Mouse (Mus musculus): ENCODE measurements around the gene Teddm3. TPM values are rescaled to one million over a fixed set of nuclear protein-coding genes. Genes with fewer than 3 reads are reported as not detected.

Teddm3 gene
- polyA plus RNA-seq, 1 experiment from 2014 or later: not detected

DNA sequence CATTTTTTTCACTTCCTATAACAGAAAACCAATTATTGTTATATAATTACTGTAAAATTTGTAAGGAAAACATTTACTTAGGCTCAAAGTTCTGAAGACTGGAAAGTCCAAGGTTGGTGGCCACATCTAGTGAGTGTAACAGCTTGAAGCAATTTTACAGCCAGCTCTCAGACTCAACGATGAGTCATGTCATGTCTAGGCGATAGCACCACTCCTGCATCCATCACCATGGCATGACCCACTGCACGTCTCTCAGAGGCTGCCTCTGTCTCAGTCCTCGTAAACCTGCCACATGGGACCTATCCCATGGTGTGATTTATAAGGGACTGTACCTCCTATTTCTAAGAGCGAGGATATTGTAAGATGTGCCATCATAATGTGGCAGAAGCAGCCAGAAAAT, 37.7 kb downstream of the Teddm3 start:
- Histone ChIP-seq H3K9me3 (replicated peaks; ENCODE audit: control insufficient read depth, low read length, poor library complexity, severe bottlenecking) (no peaks in the 10 kb centered on the region), H3K4me2 (ENCODE audit: low read length) (no peak overlapping the region), H3K27me3 (ENCODE audit: control insufficient read depth, insufficient read depth, low read depth, low read length) (no peaks in the 10 kb centered on the region), H3K9ac (ENCODE audit: low read depth, low read length) (no peak overlapping the region), H3K4me3 (ENCODE audit: low read depth, low read length) (no peak overlapping the region), H3K36me3 (ENCODE audit: control insufficient read depth, insufficient read depth, low read length) (no peaks in the 10 kb centered on the region), H3K27ac (ENCODE audit: low read length) (no peak overlapping the region), H3K4me1 (ENCODE audit: control insufficient read depth, insufficient read depth, low read length) (no peaks in the 10 kb centered on the region)
- 92% methylated on average over 5 of the region's 5 CpGs for WGBS
- ATAC-seq: no peak

DNA sequence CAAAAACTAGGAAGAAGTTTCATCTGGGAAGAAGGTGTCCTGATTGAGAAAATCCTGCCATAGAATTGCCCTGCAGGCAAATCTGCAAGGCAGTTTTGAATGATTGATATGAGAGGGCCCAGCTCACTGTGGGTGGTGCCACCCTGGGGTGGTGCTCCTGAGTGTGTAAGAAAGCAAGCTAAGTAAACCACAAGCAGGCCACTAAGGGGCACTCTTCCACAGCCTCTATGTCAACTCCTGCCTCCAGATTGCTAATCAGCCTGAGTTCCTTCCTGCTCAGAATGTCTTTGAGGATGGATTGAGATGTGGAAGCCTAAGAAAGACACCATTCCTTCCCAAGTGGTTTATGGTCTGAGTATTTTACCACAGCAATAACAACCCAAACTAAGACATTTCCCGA, 44.3 kb downstream of the Teddm3 start:
- Histone ChIP-seq H3K27ac (ENCODE audit: low read length) (no peak overlapping the region), H3K4me3 (ENCODE audit: low read depth, low read length) (no peak overlapping the region), H3K4me2 (ENCODE audit: low read length) (no peak overlapping the region), H3K9ac (ENCODE audit: low read depth, low read length) (no peak overlapping the region), H3K36me3 (ENCODE audit: control insufficient read depth, insufficient read depth, low read length) (no peaks in the 10 kb centered on the region), H3K9me3 (replicated peaks; ENCODE audit: control insufficient read depth, low read length, poor library complexity, severe bottlenecking) (no peaks in the 10 kb centered on the region), H3K27me3 (ENCODE audit: control insufficient read depth, insufficient read depth, low read depth, low read length) (no peaks in the 10 kb centered on the region), H3K4me1 (ENCODE audit: control insufficient read depth, insufficient read depth, low read length) (no peaks in the 10 kb centered on the region)
- WGBS: 85% methylated on average over 1 of the region's 1 CpGs
- ATAC-seq: no peak

Other genes with a start within 250 kb of the Teddm3 start
- gene Ephb3, start 50.8 kb upstream of the Teddm3 start, polyA plus RNA-seq (2015; fragmentation: Nextera tagmentation; extraction: Ambion mirVana): 10.3 and 11.3 TPM in 2 replicates